Mouse (Mus musculus) inflammation-experienced regulatory T-cells, adult 6 months (primary cell): ENCODE data around the gene Stx17. TPM values are rescaled to one million over a fixed set of nuclear protein-coding genes. Genes with fewer than 3 reads are reported as not detected.

Experiments
- ATAC-seq: one replicate; pipeline ENCODE4 v1.8.0; 2017
- polyA plus RNA-seq, 3 experiments: library from polyadenylated mRNA; unstranded; fragments of 100-300 nt; shearing (Covaris generic); gene quantifications; one replicate each; pipeline ENCODE4 v1.2.1; 2017

Gene Stx17
- polyA plus RNA-seq, 3 experiments from 2014 or later: 9.4 to 15.4 (median 9.5) TPM

DNA sequence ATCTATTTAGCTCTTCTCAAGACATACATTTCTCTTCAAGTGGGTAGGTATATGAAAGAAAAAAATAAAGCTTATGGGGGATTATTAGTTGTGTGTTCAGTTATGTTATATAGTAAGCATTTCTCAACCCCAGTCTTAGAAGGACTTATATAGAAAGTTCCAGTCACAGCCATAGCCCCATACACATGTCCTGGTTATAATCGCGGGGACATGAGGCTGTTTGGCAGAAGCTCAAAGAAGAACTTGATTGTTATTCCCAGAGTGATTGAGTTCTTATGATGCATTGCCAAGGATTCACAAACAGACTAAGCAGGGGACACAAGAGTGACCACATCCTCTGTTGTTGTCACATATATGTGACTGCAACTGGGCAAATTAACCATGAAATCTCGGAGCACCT is 51.0 kb downstream of the Stx17 start:
- no peak for ATAC-seq

DNA sequence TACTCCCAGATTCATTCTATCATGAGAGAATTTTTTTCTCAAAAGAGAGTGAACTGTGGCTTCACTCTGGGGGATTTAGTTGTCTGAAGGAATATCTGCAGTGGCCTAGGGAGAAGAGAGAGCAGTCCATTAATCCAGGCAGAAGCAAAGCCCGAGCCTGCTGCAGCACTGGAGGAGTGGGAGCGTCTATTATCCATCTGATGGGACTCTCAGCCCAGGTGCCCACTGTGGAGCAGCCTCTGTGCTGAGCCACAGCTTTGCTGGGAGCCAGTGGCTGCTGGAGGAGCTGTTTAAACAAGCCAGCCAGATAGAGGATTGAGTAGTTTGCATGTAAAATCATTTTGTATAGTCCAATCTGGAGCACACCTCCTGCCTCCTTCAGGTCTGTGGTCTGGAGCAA is 56.2 kb downstream of the Stx17 start:
- no peak for ATAC-seq

DNA sequence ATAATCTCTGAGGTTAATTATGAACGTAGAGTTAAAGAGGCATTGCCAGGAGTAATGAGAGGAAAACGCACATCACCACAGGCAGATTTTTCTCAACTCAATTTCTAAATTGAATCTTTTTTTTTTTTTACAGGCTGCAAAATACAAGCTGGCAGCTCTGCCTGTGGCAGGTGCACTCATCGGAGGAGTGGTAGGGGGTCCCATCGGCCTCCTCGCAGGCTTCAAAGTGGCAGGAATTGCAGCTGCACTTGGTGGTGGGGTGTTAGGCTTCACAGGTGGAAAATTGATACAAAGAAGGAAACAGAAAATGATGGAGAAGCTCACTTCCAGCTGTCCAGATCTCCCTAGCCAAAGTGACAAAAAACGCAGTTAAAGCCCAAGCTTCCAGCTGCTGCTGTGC is 56.7 kb downstream of the Stx17 start:
- no peak for ATAC-seq

DNA sequence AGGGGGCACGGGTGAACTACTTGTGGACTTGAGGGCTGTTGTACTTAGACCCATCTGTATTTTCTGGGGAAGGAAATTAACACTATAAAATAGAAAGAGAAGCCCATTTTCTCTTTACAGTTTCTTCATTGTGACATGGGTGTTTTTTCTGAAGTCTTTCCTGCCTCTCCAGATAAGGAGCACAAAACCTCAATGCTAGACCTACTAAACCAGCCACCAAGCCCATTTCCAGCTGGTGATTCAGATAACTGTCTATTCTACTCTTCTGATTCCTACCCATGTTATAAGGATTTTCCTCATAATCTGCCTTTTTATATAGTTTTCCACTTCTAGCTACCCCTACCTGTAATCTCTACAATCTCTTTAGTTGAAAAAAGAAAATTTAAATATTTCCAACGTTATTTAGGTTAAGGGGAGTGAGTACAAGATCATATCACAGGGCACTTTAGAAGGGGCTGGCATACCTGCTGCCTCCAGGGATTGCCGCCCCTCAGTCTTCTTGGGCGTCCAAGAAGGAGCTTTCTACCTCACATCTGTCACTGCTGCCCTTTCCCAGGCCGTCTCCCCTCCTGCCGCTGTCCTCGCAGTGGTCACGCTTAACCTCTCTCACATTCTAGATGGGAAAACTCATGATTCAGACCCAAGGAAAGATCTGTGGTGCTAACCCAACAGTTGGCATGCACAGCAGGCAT is 57.5 kb downstream of the Stx17 start:
- no peak for ATAC-seq

DNA sequence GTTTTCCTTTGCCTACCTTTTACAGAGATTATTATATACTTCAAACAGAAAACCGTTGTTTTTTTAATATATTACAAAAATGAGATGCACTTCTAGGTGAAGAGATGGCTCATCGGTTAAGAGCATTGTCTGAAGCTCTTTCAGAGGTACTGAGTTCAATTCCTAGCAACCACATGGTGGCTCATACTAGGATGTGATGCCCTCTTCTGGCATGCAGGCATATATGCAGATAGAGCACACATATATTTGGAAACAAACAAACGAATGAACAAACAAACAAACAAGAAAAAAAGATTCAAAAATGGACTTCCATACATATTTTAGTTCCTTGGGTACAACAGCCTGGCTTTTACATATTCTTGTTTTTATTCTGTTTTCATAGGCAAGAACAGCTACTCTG is 73.2 kb downstream of the Stx17 start:
- ATAC-seq: no peak

DNA sequence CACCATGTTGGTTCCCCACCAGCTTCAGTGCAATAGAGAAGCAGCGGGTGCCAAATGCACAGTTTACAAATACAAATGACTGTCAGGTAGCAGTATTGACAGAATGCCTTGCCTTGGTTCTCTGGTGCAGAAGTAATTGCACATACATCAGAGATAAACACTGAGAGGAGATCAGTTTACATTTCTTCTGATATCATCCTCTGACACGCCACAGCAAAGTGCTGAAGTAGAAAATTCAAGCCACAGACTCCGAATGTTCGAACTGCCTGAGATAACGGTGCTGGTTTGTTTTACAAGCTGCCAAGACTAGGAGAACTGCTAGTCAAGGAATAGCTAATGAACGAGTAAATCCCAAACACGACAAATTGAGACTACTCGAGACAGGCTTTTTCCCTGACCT is 73.7 kb downstream of the Stx17 start:
- ATAC-seq: no peak

DNA sequence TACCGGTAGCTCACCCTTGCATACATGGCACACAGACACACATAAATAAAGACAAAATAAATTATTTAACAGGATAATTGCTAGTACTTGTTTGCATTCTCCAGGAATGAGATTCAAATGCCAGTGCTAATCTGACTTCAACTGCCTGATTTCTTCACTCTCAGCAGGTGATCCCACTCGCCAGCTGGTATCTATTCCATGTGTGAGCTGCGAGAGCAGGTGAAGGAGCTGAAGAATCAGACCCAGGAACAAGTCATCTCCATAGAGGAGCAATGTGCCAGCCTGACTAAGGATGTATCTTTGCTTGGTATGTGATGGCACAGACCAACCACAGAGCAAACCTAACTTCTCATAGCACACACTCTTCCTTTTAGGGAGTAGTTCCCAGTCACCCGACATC is 78.8 kb downstream of the Stx17 start:
- no peak for ATAC-seq

DNA sequence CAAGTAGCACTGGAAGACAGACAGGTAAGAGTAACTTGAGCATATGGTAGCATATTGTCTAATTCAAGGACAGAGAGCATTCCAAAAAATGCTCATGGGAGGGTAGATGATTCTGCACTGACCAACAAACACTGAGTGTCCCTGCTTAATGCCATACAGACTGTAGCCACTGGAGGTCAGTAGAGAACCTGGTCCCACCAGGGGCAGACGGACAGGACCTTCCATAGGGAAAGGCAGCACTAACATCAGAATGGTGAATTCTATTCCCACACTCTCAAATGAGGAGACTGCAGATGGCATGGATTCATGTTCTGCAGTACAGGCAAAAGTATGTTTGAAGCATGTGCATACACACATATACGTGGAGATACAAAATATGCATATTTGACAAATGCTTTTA is 100.5 kb downstream of the Stx17 start:
- peak; percentile 56 for ATAC-seq

DNA sequence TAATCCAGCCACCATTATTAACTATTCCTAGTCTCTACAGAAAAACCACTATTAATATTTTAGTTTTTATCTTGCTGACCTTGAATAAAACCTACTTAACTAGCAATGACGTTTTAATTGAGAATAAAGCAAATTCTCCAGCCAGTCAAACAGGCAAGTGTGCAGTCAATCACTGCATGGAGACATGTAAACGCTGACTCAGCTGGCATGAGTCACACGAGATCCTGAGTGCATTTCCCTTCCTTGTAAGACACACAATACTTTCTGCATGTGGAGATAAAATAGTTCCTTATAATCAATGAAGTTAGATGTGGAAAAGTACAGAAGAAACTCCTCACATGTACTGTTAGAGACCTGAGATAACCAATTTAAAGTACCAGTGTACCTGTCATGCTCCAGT is 100.9 kb downstream of the Stx17 start:
- ATAC-seq: no peak

DNA sequence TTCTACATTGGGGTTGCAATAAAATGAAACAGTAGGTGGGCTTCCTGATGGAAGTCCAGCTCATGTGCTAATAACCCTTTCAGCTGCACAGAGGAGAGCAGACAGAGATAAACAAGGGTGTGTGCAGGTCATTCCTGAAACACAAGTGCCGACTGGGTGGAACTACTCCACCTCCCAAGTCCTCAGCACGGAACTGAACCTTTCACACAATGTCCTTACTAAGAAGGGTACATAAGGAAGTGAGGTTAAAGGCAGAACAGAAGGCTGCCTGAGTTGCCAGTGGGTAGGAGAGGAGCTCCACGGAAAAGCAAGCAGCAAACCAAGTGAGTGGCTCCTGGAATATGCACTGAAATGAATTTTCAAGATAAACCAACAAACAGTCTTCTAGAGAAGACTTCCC is 102.1 kb downstream of the Stx17 start:
- ATAC-seq: no peak

Other genes starting within 250 kb of the Stx17 start
- gene Nr4a3, start 79.8 kb upstream of the Stx17 start, polyA plus RNA-seq: 1 to 10 TPM; 1.9 to 3.6 (median 2.7) TPM
- 10 to 100 TPM; 48.4 to 84.8 (median 60.7) TPM for gene Erp44, start 154.6 kb downstream of the Stx17 start, polyA plus RNA-seq
- 10 to 100 TPM in 1 of 3 experiments, 1 to 10 TPM in 2; 6.0 to 12.4 (median 9.7) TPM for gene Invs, start 154.8 kb downstream of the Stx17 start, polyA plus RNA-seq